Mouse (Mus musculus): ENCODE data around the gene P4hb.
"Not testable (repeated sequence)": the region's sequence is repeated elsewhere in the genome, so short reads cannot be mapped to it uniquely, and the experiment has no call there.

The P4hb gene

DNA sequence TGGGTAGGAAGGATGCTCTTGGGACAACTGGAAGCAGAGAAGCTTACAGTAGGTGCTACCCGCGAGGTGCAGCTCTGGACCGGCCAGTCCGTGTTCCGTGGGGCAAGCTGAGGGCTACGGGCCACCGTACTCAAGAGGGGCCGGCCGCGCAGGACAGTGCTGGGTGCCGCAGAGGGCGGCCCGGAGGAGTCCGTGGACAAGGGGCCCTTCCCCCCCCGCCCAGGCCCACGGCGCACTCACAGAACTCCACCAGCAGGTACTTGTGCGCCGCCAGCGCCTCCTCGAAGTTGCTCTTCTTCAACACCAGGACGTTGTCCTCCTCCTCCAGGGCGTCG, 669 bp downstream of the P4hb start:
- DNase-seq (ENCODE audit: low spot score in 2 of 2): no peak

DNA sequence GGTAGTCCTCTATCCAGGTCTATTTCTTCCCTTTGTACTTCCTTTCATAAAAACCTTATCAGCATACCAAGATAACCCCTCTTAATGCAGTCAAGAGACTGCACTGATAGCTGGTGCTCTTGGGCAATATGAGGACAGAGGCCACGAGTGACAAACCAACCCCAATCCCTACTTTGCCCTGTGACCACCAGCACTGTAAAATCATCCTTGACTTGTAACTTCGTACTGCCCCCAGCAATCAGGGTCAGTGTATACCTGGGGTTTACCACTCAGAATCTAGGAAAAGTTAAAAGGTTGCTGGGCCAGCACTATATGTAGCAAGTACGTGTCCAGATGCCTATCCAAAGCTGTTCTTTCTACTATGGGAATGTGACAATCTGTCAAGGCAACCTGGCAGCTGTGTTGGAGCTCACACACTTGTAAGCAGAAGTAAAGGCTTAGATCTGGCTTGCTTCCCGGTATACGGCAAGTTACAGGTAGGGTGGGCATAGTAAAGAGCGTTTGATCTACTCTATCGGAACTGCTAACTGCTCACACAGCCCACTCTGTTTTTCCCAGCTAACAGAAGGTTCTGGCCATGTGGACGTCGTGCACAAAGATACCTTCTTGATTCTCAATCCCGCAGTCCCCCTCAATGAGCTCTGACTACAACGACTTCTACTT, 1.2 kb downstream of the P4hb start:
- no peak for DNase-seq (ENCODE audit: low spot score in 2 of 2)

DNA sequence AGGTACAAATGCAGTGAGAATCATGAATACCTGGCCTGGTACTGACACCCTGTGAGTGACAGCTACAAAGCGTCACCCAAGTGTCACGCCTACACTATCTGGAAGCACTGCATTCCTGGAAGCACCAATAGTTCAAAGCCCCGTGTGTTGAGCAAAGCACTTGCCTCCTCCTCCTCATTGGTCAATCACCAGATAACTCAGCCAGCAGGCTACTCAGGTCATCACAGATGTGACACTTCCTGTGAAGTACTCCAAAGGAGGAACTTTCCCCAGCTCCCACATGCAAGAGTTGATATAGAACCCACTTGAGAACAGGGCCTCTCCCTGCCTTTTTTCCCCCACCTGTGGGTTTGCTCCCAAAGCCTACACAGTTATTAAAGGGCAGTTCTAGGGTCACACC, 1.9 kb downstream of the P4hb start:
- DNase-seq (ENCODE audit: low spot score in 2 of 2): no peak

DNA sequence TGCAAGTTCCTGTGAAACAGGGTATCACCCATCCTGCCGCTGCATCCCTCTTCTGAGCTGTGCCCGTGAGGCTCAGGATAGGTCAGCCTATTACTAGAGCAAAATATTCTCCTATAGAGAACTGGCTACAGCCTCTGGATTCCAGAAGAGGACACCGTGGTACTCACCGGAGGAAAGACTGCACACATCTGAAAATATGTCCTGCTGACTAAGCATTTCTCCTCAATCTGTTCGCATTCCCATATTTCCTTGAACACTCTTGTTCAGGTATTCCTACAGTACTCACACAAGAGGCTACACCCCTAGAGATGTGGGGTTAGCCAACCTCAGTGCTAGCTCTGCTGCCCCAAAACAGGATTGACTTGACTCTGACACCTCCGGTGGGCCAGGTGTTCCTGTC, 4.7 kb downstream of the P4hb start:
- no peak for DNase-seq (ENCODE audit: low spot score in 2 of 2)

DNA sequence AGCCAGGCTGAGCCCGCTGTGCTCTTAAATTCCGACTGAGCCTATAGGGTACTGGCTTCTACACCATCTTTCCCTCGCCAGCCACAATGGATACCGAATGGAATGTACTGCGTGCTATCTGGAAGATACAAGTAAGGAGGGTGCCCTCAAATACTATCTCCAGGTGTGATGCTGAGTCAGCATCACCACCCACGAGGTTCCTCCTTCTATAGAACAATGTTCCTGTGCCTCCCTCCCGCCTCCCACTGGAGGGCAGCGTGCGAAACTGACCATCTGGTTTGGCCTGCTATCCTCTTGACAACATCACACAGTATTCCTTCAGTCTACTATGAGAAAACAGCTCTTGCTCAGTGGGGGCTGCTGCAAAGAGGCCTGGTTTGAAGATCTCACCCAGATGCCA, 7.9 kb downstream of the P4hb start:
- DNase-seq (ENCODE audit: low spot score in 2 of 2): no peak

DNA sequence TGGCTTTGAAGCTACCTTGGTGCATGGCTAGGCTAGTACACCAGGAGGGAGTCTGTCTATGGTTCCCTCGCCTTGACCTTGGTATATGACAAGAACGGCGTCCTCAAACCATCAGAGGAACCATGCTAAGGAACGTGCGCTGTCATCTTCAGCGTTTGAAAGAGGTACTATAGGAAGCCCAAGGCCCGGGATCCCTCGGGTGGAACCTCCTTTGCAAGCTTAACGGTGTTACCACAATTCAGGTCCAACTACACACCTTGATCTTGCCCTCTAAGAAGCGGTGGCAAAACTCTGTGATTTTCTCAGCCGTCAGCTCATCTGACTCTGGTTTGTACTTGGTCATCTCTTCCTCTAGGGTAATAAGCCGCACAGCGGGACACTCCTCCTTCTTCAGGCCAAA, 10.1 kb downstream of the P4hb start:
- no peak for DNase-seq (ENCODE audit: low spot score in 2 of 2)

DNA sequence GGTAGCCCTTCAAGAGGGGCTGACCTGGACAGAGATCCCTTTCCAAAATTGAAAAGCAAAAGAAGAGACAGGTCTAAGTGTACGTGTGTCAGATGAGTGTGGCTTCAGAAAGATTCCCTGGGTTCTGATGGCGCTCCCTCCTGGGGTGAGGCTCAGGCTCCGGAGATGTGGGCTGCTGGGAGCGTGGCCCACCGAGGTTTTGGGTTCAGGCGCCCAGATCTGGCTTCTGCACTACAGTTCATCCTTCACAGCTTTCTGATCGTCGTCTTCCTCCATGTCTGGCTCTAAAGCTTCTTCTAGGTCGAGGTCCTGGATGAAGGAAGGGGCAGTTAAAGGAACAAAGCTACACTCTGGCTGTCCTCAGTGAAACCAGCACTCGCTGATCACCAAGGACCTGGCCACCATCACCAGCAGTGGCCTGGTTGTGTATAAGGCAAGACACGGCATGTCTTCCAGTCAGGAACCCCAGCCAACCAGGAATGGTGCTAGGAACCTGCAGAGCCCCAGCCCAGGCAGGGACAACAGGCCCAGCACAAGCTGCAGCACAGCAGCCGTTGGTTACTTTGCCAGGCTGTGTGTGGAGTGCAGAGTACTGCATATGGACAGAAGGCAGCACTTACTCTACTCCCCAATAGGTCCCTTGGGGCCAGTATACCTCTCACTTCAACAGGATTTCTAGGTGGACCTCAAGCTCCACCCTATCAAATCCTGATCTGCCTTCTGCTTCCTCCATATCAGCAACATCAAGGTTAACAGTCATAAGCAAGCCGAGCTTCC, 11.9 kb downstream of the P4hb start:
- no peak for DNase-seq (ENCODE audit: low spot score in 2 of 2)

DNA sequence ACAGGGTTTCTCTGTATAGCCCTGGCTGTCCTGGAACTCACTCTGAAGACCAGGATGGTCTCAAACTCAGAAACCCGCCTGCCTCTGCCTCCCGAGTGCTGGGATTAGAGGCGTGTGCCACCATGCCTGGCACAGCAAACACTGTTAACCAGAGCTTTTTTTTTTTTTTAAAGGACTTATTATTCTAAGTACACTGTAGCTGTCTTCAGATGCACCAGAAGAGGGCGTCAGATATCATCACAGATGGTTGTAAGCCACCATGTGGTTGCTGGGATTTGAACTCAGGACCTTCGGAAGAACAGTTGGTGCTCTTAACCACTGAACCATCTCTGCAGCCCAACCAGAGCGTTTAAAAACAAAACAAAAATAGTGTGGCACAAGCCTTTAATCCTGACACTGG, 14.2 kb downstream of the P4hb start:
- not testable (repeated sequence) for DNase-seq (ENCODE audit: low spot score in 2 of 2)

DNA sequence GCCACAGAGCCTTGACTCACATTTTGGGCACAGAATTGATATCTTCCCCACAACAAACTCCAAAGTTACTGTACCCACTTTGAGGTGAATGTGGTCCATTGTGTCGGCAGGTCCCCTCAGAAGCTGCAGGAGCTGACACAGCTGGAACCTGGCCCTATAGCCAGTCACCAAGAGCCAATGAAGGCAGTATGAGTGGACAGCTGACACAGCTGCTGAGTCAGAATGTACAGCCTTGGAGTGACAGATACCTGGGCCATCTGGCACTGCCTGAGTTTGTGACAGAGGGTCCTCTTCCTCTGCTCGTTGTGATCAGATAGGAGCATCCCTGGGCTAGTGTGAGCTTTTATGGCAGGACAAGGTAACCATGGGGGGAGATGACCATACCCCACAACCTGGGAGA, 17.8 kb downstream of the P4hb start:
- no peak for DNase-seq (ENCODE audit: low spot score in 2 of 2)

DNA sequence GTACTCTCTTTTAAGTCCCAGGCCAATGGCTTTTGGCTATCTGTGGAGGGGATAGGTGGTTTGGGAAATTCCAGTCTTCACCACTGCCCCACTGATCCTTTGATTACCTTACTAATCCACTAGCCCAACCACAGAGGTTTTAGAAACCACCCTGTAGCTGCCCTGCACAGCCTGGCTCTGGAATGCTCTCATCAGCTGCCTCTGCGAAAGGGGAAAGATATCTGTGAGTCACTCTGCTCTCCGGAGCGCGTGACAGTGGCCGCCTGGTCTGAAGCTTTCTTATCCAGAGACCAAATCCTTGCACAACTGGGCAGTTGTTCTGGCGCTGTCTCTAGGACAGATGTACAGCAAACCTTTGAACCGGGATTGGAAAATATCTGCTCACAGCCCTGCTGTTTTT, 18.2 kb downstream of the P4hb start:
- DNase-seq (ENCODE audit: low spot score in 2 of 2): no peak

DNA sequence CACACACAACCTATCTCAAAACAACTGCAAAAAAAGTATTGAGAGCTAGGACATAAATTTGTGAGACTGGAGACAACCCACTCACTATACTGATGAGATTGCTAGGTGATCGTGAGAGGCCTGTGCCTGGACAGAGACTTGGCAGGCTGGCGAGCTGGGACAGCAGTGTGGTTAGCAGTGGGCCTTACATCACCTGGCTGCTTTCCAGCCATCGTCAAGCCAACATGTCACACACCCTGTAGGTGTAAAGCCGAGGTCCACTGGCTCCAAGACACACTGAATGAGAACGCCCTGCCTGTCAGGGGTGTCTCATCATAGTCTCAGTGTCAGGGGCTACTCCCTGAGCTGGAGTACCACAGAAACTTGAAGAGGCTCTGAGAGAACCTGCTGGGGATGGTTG, 20.3 kb downstream of the P4hb start:
- DNase-seq (ENCODE audit: low spot score in 2 of 2): no peak

DNA sequence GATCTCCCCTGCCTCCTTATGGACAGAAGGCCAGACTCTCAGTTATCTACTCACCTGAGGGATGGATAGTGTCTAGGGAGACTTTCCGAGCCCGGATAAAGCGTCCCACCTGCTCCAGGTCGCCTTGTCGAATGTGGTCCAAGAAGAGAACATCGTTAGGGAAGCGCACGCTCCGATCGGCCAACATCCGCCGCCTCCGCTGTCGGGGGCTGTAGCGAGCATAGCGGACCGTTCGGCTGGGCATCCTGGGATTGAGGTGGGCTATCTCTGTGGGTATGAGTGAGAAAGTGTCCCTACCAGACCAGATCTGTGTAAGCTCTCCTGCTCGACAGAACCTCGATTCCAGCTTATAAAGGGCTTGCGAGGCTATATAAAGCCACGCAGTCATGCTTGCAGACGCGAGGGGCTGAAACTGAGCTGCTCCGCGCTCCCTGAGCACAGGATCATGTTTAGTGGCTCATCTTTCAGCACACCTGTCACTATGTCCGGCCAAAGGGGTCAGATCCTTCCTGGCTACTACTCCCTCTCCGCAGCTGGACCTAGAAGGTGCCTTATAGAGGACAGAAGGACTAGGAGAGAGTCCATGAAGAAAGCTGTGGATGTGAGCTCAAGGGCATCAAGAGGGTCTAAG, 22.1 kb downstream of the P4hb start, which contains the start of gene Ppp1r27:
TSS of gene Ppp1r27 (minus strand) at position 323 of the 631 bp plus-strand sequence.
- DNase-seq (ENCODE audit: low spot score in 2 of 2): no peak

DNA sequence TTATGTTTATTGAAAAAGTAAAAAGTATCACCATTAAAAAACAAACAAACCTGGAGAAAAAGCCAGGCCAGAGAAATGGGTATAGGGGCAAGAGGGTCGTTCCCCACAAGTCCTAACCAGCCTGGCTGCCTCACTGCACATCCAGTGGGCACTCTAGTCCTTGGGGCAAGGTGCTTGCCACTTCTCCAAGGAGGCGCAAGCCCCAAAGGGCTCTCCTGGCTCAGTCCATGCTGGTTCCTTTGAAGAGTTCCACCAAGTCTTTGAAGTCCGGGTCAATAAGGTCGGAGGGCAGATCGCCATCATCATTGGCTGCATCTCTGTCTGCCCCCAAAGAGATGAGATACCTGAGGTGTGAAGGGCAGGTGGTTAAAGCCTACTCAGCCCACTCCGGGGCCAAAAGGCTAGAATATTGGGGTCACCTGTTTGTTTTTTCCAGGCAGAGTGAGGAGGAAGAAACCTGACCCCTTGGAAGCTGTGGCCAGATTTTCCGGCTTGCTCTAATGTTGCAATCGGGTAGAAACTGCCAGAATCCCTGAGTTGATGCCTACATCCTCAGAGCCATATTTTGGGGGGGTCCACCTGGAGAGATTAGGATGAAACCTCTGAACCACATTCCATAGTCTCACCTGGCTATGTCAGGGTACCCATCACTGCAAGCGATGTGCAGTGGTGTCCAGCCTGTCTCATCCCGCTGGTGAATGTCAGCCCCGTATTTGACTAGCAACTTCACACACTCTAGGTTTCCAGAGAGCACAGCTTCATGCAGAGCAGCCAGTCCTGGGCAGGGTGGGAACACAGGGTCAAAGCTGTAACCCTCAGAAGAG, 22.9 kb downstream of the P4hb start:
- no peak for DNase-seq (ENCODE audit: low spot score in 2 of 2)

DNA sequence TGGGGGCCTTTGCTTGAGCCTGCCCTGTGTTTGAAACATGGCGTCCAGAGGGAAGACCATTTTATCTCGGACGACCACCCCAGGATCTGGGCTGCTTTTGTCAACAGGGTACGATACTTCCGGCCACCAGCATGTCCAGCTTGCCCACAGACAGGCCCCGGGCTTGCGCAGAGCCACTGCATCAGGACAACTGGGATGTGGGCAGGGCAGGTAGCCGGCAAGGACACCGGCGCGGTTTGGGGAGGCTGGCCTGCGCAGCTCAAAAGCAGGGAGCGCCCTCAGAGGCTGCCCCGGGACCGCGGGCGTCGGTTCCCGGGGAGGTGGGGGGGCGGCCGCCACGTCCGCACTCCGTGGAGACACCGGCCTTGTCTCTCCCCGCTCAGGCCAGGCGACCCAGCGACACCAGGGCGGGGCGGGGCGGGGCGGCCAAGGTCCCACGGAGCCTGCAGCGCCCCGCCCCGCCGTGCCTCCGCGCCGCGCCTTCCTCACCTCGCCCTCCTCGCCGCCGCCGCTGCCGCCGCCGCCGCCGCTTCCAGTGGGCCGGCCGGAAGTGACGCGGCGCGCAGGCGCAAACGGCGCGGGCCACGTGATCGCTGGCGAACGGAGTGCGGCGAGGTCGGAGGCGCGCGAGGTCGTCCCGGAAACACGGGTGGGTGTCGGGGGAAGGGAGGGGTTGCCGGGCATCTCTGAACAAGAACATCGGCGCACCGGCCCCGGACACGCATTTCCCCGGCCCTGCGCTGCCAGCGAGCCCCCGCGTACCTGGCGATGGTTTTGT, 23.7 kb downstream of the P4hb start, which contains the start of gene Mcrip1:
TSS of gene Mcrip1 (minus strand) at position 560 of the 778 bp plus-strand sequence.
- peak; percentile 79 to 88 for DNase-seq (ENCODE audit: low spot score in 2 of 2)

DNA sequence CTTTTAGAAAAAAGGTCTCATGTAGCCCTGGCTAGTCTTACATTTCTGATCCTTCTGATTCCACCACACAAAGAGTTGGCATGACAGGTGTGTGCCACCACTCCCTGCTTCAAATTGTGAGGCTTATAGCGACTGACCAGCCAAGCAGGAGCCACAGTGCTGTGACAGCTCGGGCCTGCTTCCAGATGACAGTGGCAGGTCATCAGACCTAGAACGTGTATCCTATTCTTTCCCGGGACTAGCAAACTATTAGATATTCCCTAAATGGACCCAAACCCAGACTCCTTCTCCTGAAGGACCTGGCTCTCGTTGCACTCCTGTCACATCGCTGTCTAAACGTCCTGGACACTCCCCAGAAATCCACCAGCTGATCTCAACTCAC, 24.3 kb downstream of the P4hb start:
- no peak for DNase-seq (ENCODE audit: low spot score in 2 of 2)

DNA sequence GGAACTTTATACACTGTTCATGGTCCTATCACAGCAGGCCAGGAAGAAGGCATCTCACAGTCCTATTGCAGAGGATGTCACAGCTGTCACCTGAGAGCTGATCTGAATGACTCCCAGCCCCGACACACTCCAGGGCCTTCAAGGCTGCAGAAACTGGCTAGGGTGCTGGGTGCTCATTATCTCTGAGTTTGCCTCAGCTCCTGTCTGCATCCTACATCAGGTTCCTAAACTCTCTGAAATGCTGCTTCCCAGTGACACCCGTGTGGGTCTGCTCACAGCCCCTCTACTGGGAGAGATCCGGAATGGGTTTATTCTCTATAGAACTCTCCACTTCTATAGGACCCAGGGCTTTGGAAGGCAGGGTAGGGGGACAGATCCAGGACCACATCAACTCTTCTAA, 24.8 kb downstream of the P4hb start:
- DNase-seq (ENCODE audit: low spot score in 2 of 2): no peak

DNA sequence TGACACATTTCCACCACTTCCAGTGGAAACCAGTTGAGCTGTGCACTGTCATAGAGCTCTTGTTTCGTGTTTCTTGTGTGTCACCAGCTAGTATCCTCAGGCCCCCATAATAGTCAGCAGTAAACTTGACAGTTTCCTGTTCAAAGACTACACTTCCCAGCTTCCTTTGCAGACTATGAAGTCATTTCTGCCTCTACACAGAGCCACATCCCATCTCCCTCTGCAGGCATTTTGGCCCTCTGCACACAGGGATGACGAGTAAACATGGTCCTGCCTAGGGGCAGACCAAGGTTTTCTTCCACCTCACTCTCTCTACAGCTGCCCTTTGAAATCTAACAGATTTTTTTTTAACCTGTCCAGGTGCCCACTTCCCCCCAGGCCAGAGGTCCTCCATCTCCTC, 25.6 kb downstream of the P4hb start:
- DNase-seq (ENCODE audit: low spot score in 2 of 2): no peak

DNA sequence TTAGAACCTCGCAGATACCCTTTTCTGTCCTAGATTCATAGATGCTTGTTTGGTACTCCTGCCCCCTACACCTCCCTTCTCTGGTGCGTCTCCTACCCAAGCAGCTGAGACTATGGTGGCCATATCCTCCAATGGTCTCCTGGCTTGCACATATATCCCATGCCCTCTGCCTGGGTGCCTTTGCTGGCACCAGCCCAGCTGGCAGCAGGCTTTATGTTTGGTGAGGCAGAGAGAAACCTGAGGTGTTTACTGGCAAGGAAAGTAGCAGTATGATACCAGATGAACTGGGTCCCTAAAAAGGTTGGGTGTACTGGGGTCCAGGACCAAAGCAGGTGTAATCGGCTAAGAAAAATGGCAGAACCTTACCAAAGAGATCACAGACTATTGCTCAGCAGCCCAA, 27.1 kb downstream of the P4hb start:
- no peak for DNase-seq (ENCODE audit: low spot score in 2 of 2)

DNA sequence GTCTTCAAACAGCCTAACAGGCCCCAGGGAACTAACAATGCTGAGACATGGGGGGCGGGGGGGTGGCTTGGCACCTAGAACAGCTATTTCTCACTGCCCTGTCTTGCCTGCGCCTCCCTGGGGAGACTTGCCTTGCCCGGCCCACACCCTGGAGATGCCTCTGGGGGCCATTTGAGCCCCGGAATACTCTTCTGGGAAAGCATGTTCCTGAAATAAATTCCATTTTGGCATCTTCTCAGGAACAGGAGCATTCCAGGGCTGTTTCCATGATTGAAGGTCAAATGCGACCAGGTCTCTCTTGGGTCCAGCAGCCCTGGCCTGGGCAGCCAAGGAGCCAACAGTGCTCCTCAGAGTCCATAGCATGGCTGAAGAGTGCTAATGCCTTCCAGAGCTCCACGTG, 30.7 kb downstream of the P4hb start:
- no peak for DNase-seq (ENCODE audit: low spot score in 2 of 2)

DNA sequence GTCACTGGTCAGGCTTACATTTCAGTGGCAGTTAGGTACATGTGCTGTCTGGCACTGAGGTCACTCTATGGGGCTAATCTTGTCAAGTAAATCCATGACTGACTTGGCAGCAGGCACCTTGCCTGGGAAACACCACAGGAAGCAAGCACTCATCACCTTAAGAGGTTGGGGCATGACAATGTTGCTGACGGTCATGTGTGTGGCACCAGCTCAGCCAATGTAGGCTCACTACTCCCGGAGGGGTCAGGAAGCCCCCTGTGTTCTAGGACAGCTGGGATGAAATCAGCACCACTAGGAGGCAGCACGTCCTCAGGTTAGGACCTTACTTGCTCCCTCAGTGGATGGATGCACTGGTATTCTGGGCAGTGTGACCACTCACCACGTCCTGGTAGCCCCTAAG, 31.1 kb downstream of the P4hb start:
- DNase-seq (ENCODE audit: low spot score in 2 of 2): no peak

DNA sequence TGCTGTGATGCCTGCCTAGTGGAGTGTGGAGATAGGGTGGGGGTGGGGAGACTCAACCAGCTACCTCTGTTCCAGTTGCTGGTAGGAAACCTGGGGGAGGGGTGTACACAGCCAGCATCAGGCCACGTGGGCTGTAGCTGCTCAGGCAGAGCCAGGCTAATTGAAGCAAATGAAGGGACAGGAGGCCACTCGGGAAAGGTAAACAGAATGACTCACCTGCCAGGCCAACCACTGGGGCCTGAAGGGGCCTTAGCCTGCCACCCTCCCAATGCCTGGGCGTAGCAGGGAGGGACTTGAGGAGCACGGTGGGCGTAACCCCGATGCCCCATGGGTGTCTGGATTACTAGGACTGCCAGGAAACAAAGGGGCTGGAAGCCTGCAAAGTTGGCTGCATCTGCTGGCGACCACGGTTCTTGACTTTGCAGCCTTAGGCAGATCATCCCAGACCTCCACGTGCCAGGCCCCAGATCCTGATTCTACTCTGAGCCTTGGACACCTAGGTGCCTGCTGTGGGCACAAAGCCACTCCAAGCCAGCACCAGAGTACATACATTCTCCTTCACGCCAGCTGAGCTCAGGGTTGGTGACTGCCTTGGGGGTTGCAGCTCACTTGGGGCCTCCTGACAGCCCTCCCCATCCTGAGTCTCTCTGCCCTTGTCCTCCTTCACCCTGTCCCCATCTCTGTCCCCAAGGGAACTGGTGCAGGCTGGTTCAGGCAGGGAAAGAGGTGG, 33.6 kb downstream of the P4hb start:
- DNase-seq (ENCODE audit: low spot score in 2 of 2): no peak

All from frontal cortex, postnatal 25 days (tissue).